Mouse (Mus musculus) neural tube, embryonic 13.5 days (tissue): Measurements from ENCODE around the gene Yod1. TPM values are rescaled to one million over a fixed set of nuclear protein-coding genes. Genes with fewer than 3 reads are reported as not detected.

Experiments
- ATAC-seq: fragments of 200-750 bp; cut with Nextera tagmentation; 2 replicates; pipeline ENCODE4 v1.8.0; 2017; ENCODE audit warnings: low read depth, mild to moderate bottlenecking, moderate TSS enrichment, moderate library complexity
- H3K27ac ChIP-seq: fragments of 300-500 bp; sonication (generic); replicated peaks from 2 replicates; pipeline ENCODE4 v1.5.1; 2015; ENCODE audit warnings: moderate library complexity, mild to moderate bottlenecking, inconsistent platforms
- H3K27me3 ChIP-seq: fragments of 300-500 bp; sonication (generic); 2 replicates; pipeline ENCODE4 v1.6.1; 2015; ENCODE audit warnings: mild to moderate bottlenecking, inconsistent platforms
- H3K36me3 ChIP-seq: fragments of 300-500 bp; sonication (generic); 2 replicates; pipeline ENCODE4 v1.6.1; 2015; ENCODE audit warnings: mild to moderate bottlenecking, inconsistent platforms
- H3K4me1 ChIP-seq: fragments of 300-500 bp; sonication (generic); replicated peaks from 2 replicates; pipeline ENCODE4 v1.6.1; 2015; ENCODE audit warnings: inconsistent platforms
- H3K4me2 ChIP-seq: fragments of 300-500 bp; sonication (generic); 2 replicates; pipeline ENCODE4 v1.6.1; 2015; ENCODE audit warnings: inconsistent platforms, mild to moderate bottlenecking, moderate library complexity
- H3K4me3 ChIP-seq: fragments of 300-500 bp; sonication (generic); 2 replicates; pipeline ENCODE4 v1.5.1; 2015; ENCODE audit warnings: mild to moderate bottlenecking, inconsistent platforms
- H3K9ac ChIP-seq: fragments of 300-500 bp; sonication (generic); 2 replicates; pipeline ENCODE4 v1.6.1; 2015; ENCODE audit warnings: moderate library complexity, mild to moderate bottlenecking, inconsistent platforms
- H3K9me3 ChIP-seq: fragments of 300-500 bp; sonication (generic); 2 replicates; pipeline ENCODE4 v1.6.1; 2016; ENCODE audit warnings: inconsistent platforms
- WGBS: fragments of 180-500 bp; shearing (Covaris S2); methylation state at CpG from one replicate; pipeline ENCODE4 v1.1.7; 2015; 5-methylcytosine and 5-hydroxymethylcytosine counted together
- polyA plus RNA-seq: library from polyadenylated mRNA; unstranded; fragments of >200 nt; fragmentation: Nextera tagmentation; extraction: Ambion mirVana; gene quantifications from 2 replicates; pipeline ENCODE4 v1.2.1, GENCODE M21; 2015

Yod1 gene
- polyA plus RNA-seq, 1 experiment from 2014 or later = 19.0 TPM

GRCm38 (mm10) chr1:130734452-130734851 lies 17.3 kb downstream of the Yod1 start:
- H3K4me1 ChIP-seq = 0 out of 2 replicates have a peak, but pooled peaks cover 4% of the 10 kb centered on the region
- H3K9ac ChIP-seq = no peak overlapping the region
- H3K36me3 ChIP-seq = no peaks in the 10 kb centered on the region
- no peaks in the 10 kb centered on the region for H3K27me3 ChIP-seq
- ATAC-seq = no peak
- H3K4me2 ChIP-seq = no peak overlapping the region
- no peak overlapping the region for H3K4me3 ChIP-seq
- no peak overlapping the region for H3K27ac ChIP-seq
- WGBS = 78% methylated on average over 5 of the region's 5 CpGs
- H3K9me3 ChIP-seq = no peaks in the 10 kb centered on the region

GRCm38 (mm10) chr1:130734852-130735251 lies 17.7 kb downstream of the Yod1 start:
- 82% methylated on average over 8 of the region's 8 CpGs for WGBS
- no peak overlapping the region for H3K27ac ChIP-seq
- H3K9me3 ChIP-seq = no peaks in the 10 kb centered on the region
- no peak for ATAC-seq
- 0 out of 2 replicates have a peak, but pooled peaks cover 4% of the 10 kb centered on the region for H3K4me1 ChIP-seq
- no peaks in the 10 kb centered on the region for H3K36me3 ChIP-seq
- H3K27me3 ChIP-seq = no peaks in the 10 kb centered on the region
- H3K4me2 ChIP-seq = no peak overlapping the region
- H3K9ac ChIP-seq = no peak overlapping the region
- H3K4me3 ChIP-seq = no peak overlapping the region

- WGBS = 36% methylated on average over 11 of the region's 11 CpGs
- Histone ChIP-seq H3K4me1 (no peaks in the 10 kb centered on the region), H3K4me3 (no peak overlapping the region), H3K27me3 (no peaks in the 10 kb centered on the region), H3K4me2 (no peak overlapping the region), H3K36me3 (no peaks in the 10 kb centered on the region), H3K27ac (no peak overlapping the region), H3K9ac (no peak overlapping the region), H3K9me3 (no peaks in the 10 kb centered on the region)
- no peak for ATAC-seq
Measured at GRCm38 (mm10) chr1:130737411-130737881, 20.3 kb downstream of the Yod1 start.

GRCm38 (mm10) chr1:130737916-130738315 lies 20.8 kb downstream of the Yod1 start:
- H3K27me3 ChIP-seq = no peaks in the 10 kb centered on the region
- no peak overlapping the region for H3K27ac ChIP-seq
- no peak overlapping the region for H3K4me2 ChIP-seq
- H3K9me3 ChIP-seq = no peaks in the 10 kb centered on the region
- no peak overlapping the region for H3K4me3 ChIP-seq
- WGBS = 91% methylated on average over 7 of the region's 7 CpGs
- H3K9ac ChIP-seq = no peak overlapping the region
- no peaks in the 10 kb centered on the region for H3K4me1 ChIP-seq
- no peak for ATAC-seq
- no peaks in the 10 kb centered on the region for H3K36me3 ChIP-seq

- Histone ChIP-seq H3K9ac (no peak overlapping the region), H3K27ac (no peak overlapping the region), H3K36me3 (no peaks in the 10 kb centered on the region), H3K9me3 (no peaks in the 10 kb centered on the region), H3K4me2 (no peak overlapping the region), H3K4me1 (no peaks in the 10 kb centered on the region), H3K4me3 (no peak overlapping the region), H3K27me3 (no peaks in the 10 kb centered on the region)
- ATAC-seq = no peak
- 74% methylated on average over 3 of the region's 3 CpGs for whole genome bisulfite sequencing
Measured at GRCm38 (mm10) chr1:130738551-130739106, 21.5 kb downstream of the Yod1 start.

- no peak overlapping the region for H3K9ac ChIP-seq
- no peaks in the 10 kb centered on the region for H3K4me1 ChIP-seq
- no peaks in the 10 kb centered on the region for H3K36me3 ChIP-seq
- ATAC-seq = no peak
- no peak overlapping the region for H3K27ac ChIP-seq
- H3K4me2 ChIP-seq = no peak overlapping the region
- no peak overlapping the region for H3K4me3 ChIP-seq
- no peaks in the 10 kb centered on the region for H3K27me3 ChIP-seq
- no peaks in the 10 kb centered on the region for H3K9me3 ChIP-seq
- WGBS = 88% methylated on average over 3 of the region's 3 CpGs
Measured at GRCm38 (mm10) chr1:130739636-130740035, 22.5 kb downstream of the Yod1 start.

GRCm38 (mm10) chr1:130740227-130740648 lies 23.1 kb downstream of the Yod1 start:
- Histone ChIP-seq H3K4me2 (no peak overlapping the region), H3K9ac (no peak overlapping the region), H3K36me3 (no peaks in the 10 kb centered on the region), H3K9me3 (no peaks in the 10 kb centered on the region), H3K4me3 (no peak overlapping the region), H3K27ac (no peak overlapping the region), H3K27me3 (no peaks in the 10 kb centered on the region), H3K4me1 (no peaks in the 10 kb centered on the region)
- WGBS = 79% methylated on average over 4 of the region's 4 CpGs
- ATAC-seq = no peak

GRCm38 (mm10) chr1:130740781-130741720 lies 23.9 kb downstream of the Yod1 start:
- no peak overlapping the region for H3K9ac ChIP-seq
- H3K4me3 ChIP-seq = no peak overlapping the region
- H3K27me3 ChIP-seq = no peaks in the 10 kb centered on the region
- no peaks in the 10 kb centered on the region for H3K4me1 ChIP-seq
- H3K9me3 ChIP-seq = no peaks in the 10 kb centered on the region
- no peaks in the 10 kb centered on the region for H3K36me3 ChIP-seq
- no peak for ATAC-seq
- WGBS = 68% methylated on average over 15 of the region's 15 CpGs
- no peak overlapping the region for H3K27ac ChIP-seq
- no peak overlapping the region for H3K4me2 ChIP-seq

GRCm38 (mm10) chr1:130742201-130742600 lies 25.1 kb downstream of the Yod1 start:
- Histone ChIP-seq H3K9ac (no peak overlapping the region), H3K4me3 (no peak overlapping the region), H3K27me3 (no peaks in the 10 kb centered on the region), H3K4me1 (no peaks in the 10 kb centered on the region), H3K4me2 (no peak overlapping the region), H3K36me3 (no peaks in the 10 kb centered on the region), H3K27ac (no peak overlapping the region), H3K9me3 (no peaks in the 10 kb centered on the region)
- ATAC-seq = no peak
- WGBS = 88% methylated on average over 7 of the region's 7 CpGs

GRCm38 (mm10) chr1:130743775-130744174 lies 26.6 kb downstream of the Yod1 start:
- H3K27ac ChIP-seq = no peak overlapping the region
- H3K27me3 ChIP-seq = no peaks in the 10 kb centered on the region
- no peak overlapping the region for H3K4me2 ChIP-seq
- no peaks in the 10 kb centered on the region for H3K4me1 ChIP-seq
- H3K4me3 ChIP-seq = no peak overlapping the region
- ATAC-seq = no peak
- H3K36me3 ChIP-seq = no peaks in the 10 kb centered on the region
- WGBS = 100% methylated on average over 1 of the region's 1 CpGs
- no peaks in the 10 kb centered on the region for H3K9me3 ChIP-seq
- no peak overlapping the region for H3K9ac ChIP-seq

GRCm38 (mm10) chr1:130744217-130744616 lies 27.1 kb downstream of the Yod1 start:
- H3K9me3 ChIP-seq = no peaks in the 10 kb centered on the region
- H3K4me2 ChIP-seq = no peak overlapping the region
- H3K36me3 ChIP-seq = no peaks in the 10 kb centered on the region
- no peak overlapping the region for H3K9ac ChIP-seq
- H3K4me1 ChIP-seq = no peaks in the 10 kb centered on the region
- H3K4me3 ChIP-seq = no peak overlapping the region
- no peaks in the 10 kb centered on the region for H3K27me3 ChIP-seq
- ATAC-seq = no peak
- no peak overlapping the region for H3K27ac ChIP-seq
- WGBS = 86% methylated on average over 2 of the region's 2 CpGs

- Histone ChIP-seq H3K4me3 (no peak overlapping the region), H3K9me3 (no peaks in the 10 kb centered on the region), H3K27me3 (no peaks in the 10 kb centered on the region), H3K27ac (no peak overlapping the region), H3K9ac (no peak overlapping the region), H3K4me1 (no peaks in the 10 kb centered on the region), H3K4me2 (no peak overlapping the region), H3K36me3 (no peaks in the 10 kb centered on the region)
- 82% methylated on average over 5 of the region's 5 CpGs for WGBS
- ATAC-seq = no peak
Measured at GRCm38 (mm10) chr1:130744961-130745360, 27.8 kb downstream of the Yod1 start.
